Mouse (Mus musculus): ENCODE data around the gene Ctsl.

The Ctsl gene

GRCm38 (mm10) chr13:64369805-64370172, 901 bp downstream of the Ctsl start:
- DNase-seq = peak; percentile 62

- no peak for DNase-seq
These were observed 2.1 kb downstream of the Ctsl start for GRCm38 (mm10) chr13:64368596-64368995.

GRCm38 (mm10) chr13:64367615-64368014, 3.1 kb downstream of the Ctsl start:
- no peak for DNase-seq

GRCm38 (mm10) chr13:64365326-64365725, 5.4 kb downstream of the Ctsl start:
- DNase-seq = no peak

- DNase-seq = peak; percentile 74
These were observed 6.4 kb downstream of the Ctsl start for GRCm38 (mm10) chr13:64364258-64364657.

- no peak for DNase-seq
These were observed 8.6 kb downstream of the Ctsl start for GRCm38 (mm10) chr13:64362139-64362538.

- no peak for DNase-seq
These were observed 9.7 kb downstream of the Ctsl start for GRCm38 (mm10) chr13:64361020-64361419.

- no peak for DNase-seq
These were observed 11.0 kb downstream of the Ctsl start for GRCm38 (mm10) chr13:64359702-64360101.

GRCm38 (mm10) chr13:64358476-64358875, 12.2 kb downstream of the Ctsl start:
- DNase-seq = no peak

- no peak for DNase-seq
These were observed 13.3 kb downstream of the Ctsl start for GRCm38 (mm10) chr13:64357389-64357788.

GRCm38 (mm10) chr13:64349474-64349873, 21.2 kb downstream of the Ctsl start:
- no peak for DNase-seq

GRCm38 (mm10) chr13:64344082-64344501, 26.6 kb downstream of the Ctsl start:
- DNase-seq = no peak

- DNase-seq = no peak
These were observed 27.1 kb downstream of the Ctsl start for GRCm38 (mm10) chr13:64343598-64343997.

GRCm38 (mm10) chr13:64335546-64336132, 35.1 kb downstream of the Ctsl start:
- no peak for DNase-seq

- no peak for DNase-seq
These were observed 37.6 kb downstream of the Ctsl start for GRCm38 (mm10) chr13:64333102-64333501.

GRCm38 (mm10) chr13:64332321-64332720, 38.4 kb downstream of the Ctsl start:
- DNase-seq = no peak

- DNase-seq = no peak
These were observed 48.0 kb downstream of the Ctsl start for GRCm38 (mm10) chr13:64322561-64323281.

GRCm38 (mm10) chr13:64320334-64320733, 50.4 kb downstream of the Ctsl start:
- DNase-seq = no peak

- DNase-seq = no peak
These were observed 50.9 kb downstream of the Ctsl start for GRCm38 (mm10) chr13:64319782-64320181.

GRCm38 (mm10) chr13:64318355-64318754, 52.3 kb downstream of the Ctsl start:
- DNase-seq = no peak

GRCm38 (mm10) chr13:64315483-64316050, 55.1 kb downstream of the Ctsl start:
- DNase-seq = peak; percentile 57

- no peak for DNase-seq
These were observed 56.6 kb downstream of the Ctsl start for GRCm38 (mm10) chr13:64314041-64314440.

GRCm38 (mm10) chr13:64312916-64313289, 57.8 kb downstream of the Ctsl start:
- no peak for DNase-seq
